In genomic region chr7:71289702-71290101, GRCm38 (mm10) we compare ENCODE assay signal across 16 mouse cellular contexts.
"Had no signal": no experiment of that assay in that cellular context is flagged by ENCODE, and none has a peak within 500 bp of the region (broad histone marks: within the 10 kb centered on the region; RNA-seq: fewer than 3 reads in every experiment).

No protein-coding gene starts in this region.

- H3K4me3 ChIP-seq: neural tube, embryonic 13.5 days; neural tube, embryonic 15.5 days; stomach, embryonic 15.5 days had no signal

- H3K4me2 ChIP-seq: neural tube, embryonic 13.5 days; neural tube, embryonic 15.5 days; stomach, embryonic 15.5 days had no signal

- H3K9ac ChIP-seq: neural tube, embryonic 13.5 days; neural tube, embryonic 15.5 days; stomach, embryonic 15.5 days had no signal

- H3K4me1 ChIP-seq: neural tube, embryonic 13.5 days; neural tube, embryonic 15.5 days; stomach, embryonic 15.5 days had no signal

- H3K27me3 ChIP-seq: neural tube, embryonic 13.5 days; neural tube, embryonic 15.5 days; stomach, embryonic 15.5 days had no signal

- DNase-seq: retina, postnatal 1 day; right cerebral cortex, adult 18-20 months; right cerebral cortex, postnatal 14 days; right cerebral cortex, postnatal 25 days; right cerebral cortex, postnatal 4 days; spleen, adult 18-20 months; thymus, adult 18-20 months; thymus, adult 2 months; thymus, postnatal 14 days; thymus, postnatal 25 days; thymus, postnatal 36 days; thymus, postnatal 4 days had no signal

- H3K27ac ChIP-seq: neural tube, embryonic 13.5 days; neural tube, embryonic 15.5 days; stomach, embryonic 15.5 days; stomach, postnatal 0 days had no signal

- H3K9me3 ChIP-seq: neural tube, embryonic 13.5 days; neural tube, embryonic 15.5 days; stomach, embryonic 15.5 days had no signal

- H3K36me3 ChIP-seq: neural tube, embryonic 13.5 days; neural tube, embryonic 15.5 days; stomach, embryonic 15.5 days had no signal
